33 mouse cellular contexts compared by ENCODE assay signal in the genomic region with DNA sequence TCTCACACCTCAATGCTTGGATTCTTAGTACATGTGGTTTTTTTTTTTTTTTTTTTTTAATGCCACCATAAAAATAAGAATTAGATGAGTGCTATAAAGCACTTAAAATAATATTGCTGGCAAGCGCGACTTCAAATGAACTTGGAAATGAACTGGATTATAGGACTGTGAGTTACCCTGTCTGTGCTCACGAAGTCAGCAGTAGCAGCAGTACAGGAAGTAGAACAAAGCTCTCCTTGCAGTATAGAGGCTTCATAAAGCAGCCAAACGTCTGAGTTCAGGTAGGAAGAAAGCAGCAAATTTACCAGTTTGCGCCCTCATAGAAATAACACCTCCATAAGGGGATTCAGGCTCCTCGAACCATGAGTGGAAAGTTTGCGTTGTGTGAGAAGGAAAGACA.
"Had no signal": no experiment of that assay in that cellular context is flagged by ENCODE, and none has a peak within 500 bp of the region (broad histone marks: within the 10 kb centered on the region; RNA-seq: fewer than 3 reads in every experiment).

No protein-coding gene starts in this region.

- H3K4me2 ChIP-seq: heart, embryonic 11.5 days; heart, embryonic 12.5 days; heart, embryonic 13.5 days; heart, embryonic 15.5 days; hindbrain, embryonic 12.5 days; hindbrain, embryonic 13.5 days; hindbrain, embryonic 14.5 days; hindbrain, embryonic 15.5 days; kidney, embryonic 15.5 days had no signal

- H3K9me3 ChIP-seq: heart, embryonic 15.5 days; hindbrain, embryonic 15.5 days had no signal

- H3K36me3 ChIP-seq: heart, embryonic 10.5 days; heart, embryonic 12.5 days; heart, embryonic 15.5 days; hindbrain, embryonic 10.5 days; hindbrain, embryonic 12.5 days; hindbrain, embryonic 13.5 days; hindbrain, embryonic 15.5 days; kidney, embryonic 15.5 days had no signal

- ATAC-seq: hindbrain, embryonic 16.5 days; hindbrain, postnatal 0 days; inflammation-experienced regulatory T-cells, adult 6 months had no signal

- H3K27me3 ChIP-seq: heart, embryonic 12.5 days; heart, embryonic 13.5 days; heart, embryonic 15.5 days; hindbrain, embryonic 12.5 days; hindbrain, embryonic 13.5 days; hindbrain, embryonic 15.5 days; kidney, embryonic 15.5 days had no signal

- H3K4me3 ChIP-seq: heart, embryonic 10.5 days; heart, embryonic 12.5 days; heart, embryonic 13.5 days; heart, embryonic 15.5 days; hindbrain, embryonic 10.5 days; hindbrain, embryonic 12.5 days; hindbrain, embryonic 13.5 days; hindbrain, embryonic 15.5 days; kidney, embryonic 15.5 days; layer of hippocampus, adult 2 months; left cerebral cortex, adult 2 months had no signal

- H3K9ac ChIP-seq: heart, embryonic 12.5 days; heart, embryonic 13.5 days; heart, embryonic 15.5 days; hindbrain, embryonic 12.5 days; hindbrain, embryonic 13.5 days; hindbrain, embryonic 14.5 days; hindbrain, embryonic 15.5 days; kidney, embryonic 15.5 days had no signal

- H3K27ac ChIP-seq: heart, embryonic 10.5 days; heart, embryonic 13.5 days; heart, embryonic 15.5 days; hindbrain, embryonic 10.5 days; hindbrain, embryonic 12.5 days; hindbrain, embryonic 13.5 days; hindbrain, embryonic 14.5 days; hindbrain, embryonic 15.5 days; hindbrain, postnatal 0 days; kidney, embryonic 15.5 days; kidney, postnatal 0 days; layer of hippocampus, adult 2 months; left cerebral cortex, adult 2 months had no signal

- H3K4me1 ChIP-seq: heart, embryonic 10.5 days; heart, embryonic 12.5 days; heart, embryonic 13.5 days; heart, embryonic 15.5 days; hindbrain, embryonic 10.5 days; hindbrain, embryonic 12.5 days; hindbrain, embryonic 13.5 days; hindbrain, embryonic 15.5 days had no signal

- DNase-seq: heart, postnatal 10 days; heart, postnatal 14 days; heart, postnatal 36 days; heart, postnatal 4 days; kidney, adult 11 months; kidney, adult 18-20 months; kidney, adult 2 months; kidney, adult 8-10 months; kidney, adult 9 months; kidney, postnatal 10 days; kidney, postnatal 14 days; kidney, postnatal 25 days; kidney, postnatal 36 days; kidney, postnatal 4 days; layer of hippocampus, adult 9-11 months; layer of hippocampus, postnatal 36 days had no signal
